In the genomic region with DNA sequence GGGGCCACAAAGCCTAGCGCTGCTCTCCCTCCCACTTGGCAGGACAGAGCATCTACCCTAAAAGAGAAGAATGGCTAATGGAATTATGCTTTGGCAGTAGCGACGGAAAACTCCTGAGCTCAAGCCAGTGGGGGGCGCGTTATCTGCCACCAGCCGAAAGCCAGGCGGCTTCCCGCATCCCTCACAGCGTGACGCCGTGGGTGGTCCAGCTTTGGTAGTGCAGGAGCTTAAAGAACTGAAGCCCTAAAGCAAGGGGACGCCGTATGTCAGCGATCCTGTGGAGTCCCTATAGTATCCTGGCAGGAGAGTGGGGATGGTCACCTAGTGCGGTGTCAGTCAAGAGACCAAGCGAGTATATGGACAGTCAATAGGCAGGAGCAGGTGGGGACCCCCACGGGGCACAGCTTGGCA, we compare ENCODE assay signal across 10 mouse cellular contexts.
DNase-seq lines count a peak whose midpoint lies in the region; ATAC-seq lines count a peak whose summit lies in the region.
"Had no signal": no experiment of that assay in that cellular context is flagged by ENCODE, and none has a peak within 500 bp of the region (broad histone marks: within the 10 kb centered on the region; RNA-seq: fewer than 3 reads in every experiment).

No protein-coding gene starts in this region.

- H3K9ac ChIP-seq in liver, embryonic 13.5 days: 0 out of 2 replicates have a peak overlapping the region, but pooled peaks have one; percentile 36
- H3K9ac ChIP-seq in neural tube, embryonic 12.5 days: peak overlapping the region; percentile 38

- peak overlapping the region; percentile 55 for H3K4me2 ChIP-seq in liver, embryonic 13.5 days
- H3K4me2 ChIP-seq in neural tube, embryonic 12.5 days (replicated peaks): peak overlapping the region; percentile 64

- H3K4me1 ChIP-seq in erythroblast, embryonic 14.5 days (ENCODE audit: control insufficient read depth): peaks cover 27% of the 10 kb centered on the region
- peaks cover 20% of the 10 kb centered on the region for H3K4me1 ChIP-seq in heart, embryonic 10.5 days
- H3K4me1 ChIP-seq in liver, embryonic 13.5 days (replicated peaks): peaks cover 23% of the 10 kb centered on the region
- peaks cover 16% of the 10 kb centered on the region for H3K4me1 ChIP-seq in neural tube, embryonic 12.5 days
- H3K4me1 ChIP-seq: megakaryocyte, embryonic 14.5 days had no signal

- peak overlapping the region; percentile 0 for H3K4me3 ChIP-seq in erythroblast, embryonic 14.5 days (replicated peaks)
- H3K4me3 ChIP-seq in heart, embryonic 10.5 days: peak overlapping the region; percentile 56
- H3K4me3 ChIP-seq in liver, embryonic 13.5 days (replicated peaks): peak overlapping the region; percentile 16; the same call in 1 of the 2 replicates
- peak overlapping the region; percentile 21 for H3K4me3 ChIP-seq in neural tube, embryonic 12.5 days
- H3K4me3 ChIP-seq: megakaryocyte, embryonic 14.5 days had no signal

- DNase-seq in urinary bladder, postnatal 14 days (ENCODE audit: low spot score): peak; percentile 51
- DNase-seq in urinary bladder, postnatal 10 days (ENCODE audit: low spot score): no peak
- DNase-seq in heart, embryonic 10.5 days (ENCODE audit: low spot score): peak; percentile 78
- DNase-seq in kidney, postnatal 14 days: peak; percentile 58
- no peak for DNase-seq in liver, embryonic 13.5 days
- DNase-seq in testis, postnatal 14 days (ENCODE audit: low spot score): peak; percentile 57

- no peaks in the 10 kb centered on the region for H3K9me3 ChIP-seq in erythroblast, embryonic 14.5 days (ENCODE audit: control insufficient read depth, low read length)
- H3K9me3 ChIP-seq in heart, embryonic 10.5 days: no peaks in the 10 kb centered on the region
- H3K9me3 ChIP-seq in liver, embryonic 13.5 days (replicated peaks): no peaks in the 10 kb centered on the region
- no peaks in the 10 kb centered on the region for H3K9me3 ChIP-seq in neural tube, embryonic 12.5 days
- H3K9me3 ChIP-seq: megakaryocyte, embryonic 14.5 days had no signal

- H3K27me3 ChIP-seq in erythroblast, embryonic 14.5 days (ENCODE audit: control insufficient read depth): no peaks in the 10 kb centered on the region
- peaks cover 10% of the 10 kb centered on the region for H3K27me3 ChIP-seq in heart, embryonic 10.5 days (ENCODE audit: insufficient read depth, poor library complexity, severe bottlenecking)
- H3K27me3 ChIP-seq in liver, embryonic 13.5 days: no peaks in the 10 kb centered on the region
- H3K27me3 ChIP-seq in neural tube, embryonic 12.5 days (replicated peaks): peaks cover 11% of the 10 kb centered on the region
- H3K27me3 ChIP-seq: megakaryocyte, embryonic 14.5 days; Patski had no signal

- peak overlapping the region; percentile 72 for H3K27ac ChIP-seq in heart, embryonic 10.5 days
- H3K27ac ChIP-seq in liver, embryonic 13.5 days: no peak overlapping the region
- H3K27ac ChIP-seq in neural tube, embryonic 12.5 days: no peak overlapping the region

- no peak for ATAC-seq in liver, embryonic 13.5 days (ENCODE audit: low read depth)
- peak; percentile 76 for ATAC-seq in neural tube, embryonic 12.5 days (ENCODE audit: low FRiP score, low read depth)
- ATAC-seq: Patski had no signal

- H3K36me3 ChIP-seq in erythroblast, embryonic 14.5 days (ENCODE audit: control insufficient read depth): peaks cover 23% of the 10 kb centered on the region
- H3K36me3 ChIP-seq in heart, embryonic 10.5 days: no peaks in the 10 kb centered on the region
- H3K36me3 ChIP-seq in liver, embryonic 13.5 days: no peaks in the 10 kb centered on the region
- H3K36me3 ChIP-seq in neural tube, embryonic 12.5 days: no peaks in the 10 kb centered on the region

- under 1% methylated on average over 17 of the region's 17 CpGs for WGBS in heart, embryonic 10.5 days
- WGBS in liver, embryonic 13.5 days (ENCODE audit: insufficient replicate concordance): 7% methylated on average over 17 of the region's 17 CpGs
- WGBS in neural tube, embryonic 12.5 days: 2% methylated on average over 17 of the region's 17 CpGs

Comparison
In these comparisons a context has a peak if more than half of its experiments do, and no peak if none do; other contexts are left out.
1. DNase-seq: peak in urinary bladder, postnatal 14 days (single experiment), heart, embryonic 10.5 days (single experiment), kidney, postnatal 14 days (single experiment) and testis, postnatal 14 days (single experiment); none in urinary bladder, postnatal 10 days (single experiment) and liver, embryonic 13.5 days (single experiment).
2. H3K4me3 ChIP-seq: peak in every context shown above with its lines; median percentile 56 in heart, embryonic 10.5 days; 21 in neural tube, embryonic 12.5 days; 16 in liver, embryonic 13.5 days; 0 in erythroblast, embryonic 14.5 days.